Comparison of ENCODE assay signal across 13 mouse cellular contexts in genomic region chr4:150769043-150769442, GRCm38 (mm10).
DNase-seq lines count a peak whose midpoint lies in the region; ATAC-seq and TF ChIP-seq lines count a peak whose summit lies in the region.
"Had no signal": no experiment of that assay in that cellular context is flagged by ENCODE, and none has a peak within 500 bp of the region (broad histone marks: within the 10 kb centered on the region; RNA-seq: fewer than 3 reads in every experiment).

No protein-coding gene starts in this region.

- no peak; the same call in 1 of the 2 replicates for ATAC-seq in heart, embryonic 11.5 days (replicated peaks; ENCODE audit: insufficient number of reproducible peaks, low FRiP score, low TSS enrichment)
- peak; percentile 77 for ATAC-seq in lung, postnatal 0 days
- ATAC-seq in limb, embryonic 12.5 days (ENCODE audit: insufficient number of reproducible peaks, insufficient read depth, low FRiP score, low TSS enrichment, low read depth): peak; percentile 73
- ATAC-seq: midbrain, embryonic 13.5 days; Patski had no signal

- intact Hi-C loops in heart, postnatal 14 days (cut with DNase I): no loop called here
- intact Hi-C loops in gastrocnemius, postnatal 14 days (cut with DNase I; ENCODE audit: low total_unique reads): no loop called here

- no peak overlapping the region for H3K4me2 ChIP-seq in heart, embryonic 11.5 days
- H3K4me2 ChIP-seq in lung, postnatal 0 days (replicated peaks; ENCODE audit: low read depth, low read length): no peak overlapping the region
- no peak overlapping the region for H3K4me2 ChIP-seq in limb, embryonic 12.5 days
- H3K4me2 ChIP-seq: midbrain, embryonic 13.5 days had no signal

- no peaks in the 10 kb centered on the region for H3K27me3 ChIP-seq in heart, embryonic 11.5 days (ENCODE audit: control insufficient read depth, insufficient read depth, low read length)
- H3K27me3 ChIP-seq in lung, postnatal 0 days (replicated peaks; ENCODE audit: insufficient read depth, low read length): no peaks in the 10 kb centered on the region
- no peaks in the 10 kb centered on the region for H3K27me3 ChIP-seq in limb, embryonic 12.5 days
- H3K27me3 ChIP-seq: midbrain, embryonic 13.5 days; Patski had no signal

- 0 out of 2 replicates have a peak, but pooled peaks cover 6% of the 10 kb centered on the region for H3K4me1 ChIP-seq in heart, embryonic 11.5 days (ENCODE audit: control insufficient read depth, insufficient read depth, low read length)
- H3K4me1 ChIP-seq in lung, postnatal 0 days (ENCODE audit: insufficient read depth, low read depth, low read length): no peaks in the 10 kb centered on the region
- H3K4me1 ChIP-seq in limb, embryonic 12.5 days (replicated peaks): peaks cover 8% of the 10 kb centered on the region
- H3K4me1 ChIP-seq: midbrain, embryonic 13.5 days had no signal

- TF ChIP-seq CTCF in lung, postnatal 0 days (IDR thresholded peaks at IDR 0.05): peak; percentile 16; the same call in 1 of the 2 replicates

- peak overlapping the region; percentile 22; the same call in 1 of the 2 replicates for H3K27ac ChIP-seq in heart, embryonic 11.5 days (ENCODE audit: low read depth, low read length)
- H3K27ac ChIP-seq in lung, postnatal 0 days (ENCODE audit: low read length): no peak overlapping the region
- no peak overlapping the region for H3K27ac ChIP-seq in limb, embryonic 12.5 days
- H3K27ac ChIP-seq: midbrain, embryonic 13.5 days had no signal

- DNase-seq in heart, postnatal 14 days: no peak
- peak; percentile 75 for DNase-seq in lung, postnatal 0 days (ENCODE audit: low spot score)
- no peak for DNase-seq in lung, postnatal 4 days
- no peak for DNase-seq in gastrocnemius, postnatal 14 days
- no peak for DNase-seq in gastrocnemius, postnatal 25 days
- no peak for DNase-seq in thymus, postnatal 14 days
- DNase-seq: adrenal gland, postnatal 10 days; layer of hippocampus, postnatal 36 days; right cerebral cortex, postnatal 14 days had no signal

- no peaks in the 10 kb centered on the region for H3K36me3 ChIP-seq in heart, embryonic 11.5 days (ENCODE audit: control insufficient read depth, insufficient read depth, low read length)
- no peaks in the 10 kb centered on the region for H3K36me3 ChIP-seq in lung, postnatal 0 days (ENCODE audit: insufficient read depth, low read length)
- H3K36me3 ChIP-seq in limb, embryonic 12.5 days: no peaks in the 10 kb centered on the region; the same call in 1 of the 2 replicates
- H3K36me3 ChIP-seq: midbrain, embryonic 13.5 days had no signal

- no peak overlapping the region for H3K9ac ChIP-seq in heart, embryonic 11.5 days (ENCODE audit: low read depth, low read length)
- H3K9ac ChIP-seq in lung, postnatal 0 days (replicated peaks; ENCODE audit: low read depth): no peak overlapping the region
- H3K9ac ChIP-seq in limb, embryonic 12.5 days (replicated peaks): no peak overlapping the region
- H3K9ac ChIP-seq: midbrain, embryonic 13.5 days had no signal

- H3K9me3 ChIP-seq in heart, embryonic 11.5 days (replicated peaks; ENCODE audit: control insufficient read depth, low read length): peaks cover 5% of the 10 kb centered on the region
- no peaks in the 10 kb centered on the region for H3K9me3 ChIP-seq in lung, postnatal 0 days (ENCODE audit: low read length)
- peaks cover 11% of the 10 kb centered on the region for H3K9me3 ChIP-seq in limb, embryonic 12.5 days

- 40% methylated on average over 7 of the region's 7 CpGs for WGBS in heart, embryonic 11.5 days (ENCODE audit: insufficient replicate concordance)
- WGBS in lung, postnatal 0 days: 27% methylated on average over 7 of the region's 7 CpGs
- 51% methylated on average over 7 of the region's 7 CpGs for WGBS in limb, embryonic 12.5 days

- H3K4me3 ChIP-seq in heart, embryonic 11.5 days (ENCODE audit: low read depth, low read length): no peak overlapping the region
- H3K4me3 ChIP-seq in lung, postnatal 0 days (ENCODE audit: low read depth, low read length): no peak overlapping the region
- H3K4me3 ChIP-seq in limb, embryonic 12.5 days (replicated peaks): no peak overlapping the region
- H3K4me3 ChIP-seq: midbrain, embryonic 13.5 days had no signal

- TF ChIP-seq EP300 in lung, postnatal 0 days (IDR thresholded peaks at IDR 0.05): peak; percentile 67
